Mouse (Mus musculus): ENCODE data around the gene Lama5. TPM values are rescaled to one million over a fixed set of nuclear protein-coding genes. Genes with fewer than 3 reads are reported as not detected.

Lama5 gene
- polyA plus RNA-seq, 1 experiment from 2014 or later = 2.6 TPM

DNA sequence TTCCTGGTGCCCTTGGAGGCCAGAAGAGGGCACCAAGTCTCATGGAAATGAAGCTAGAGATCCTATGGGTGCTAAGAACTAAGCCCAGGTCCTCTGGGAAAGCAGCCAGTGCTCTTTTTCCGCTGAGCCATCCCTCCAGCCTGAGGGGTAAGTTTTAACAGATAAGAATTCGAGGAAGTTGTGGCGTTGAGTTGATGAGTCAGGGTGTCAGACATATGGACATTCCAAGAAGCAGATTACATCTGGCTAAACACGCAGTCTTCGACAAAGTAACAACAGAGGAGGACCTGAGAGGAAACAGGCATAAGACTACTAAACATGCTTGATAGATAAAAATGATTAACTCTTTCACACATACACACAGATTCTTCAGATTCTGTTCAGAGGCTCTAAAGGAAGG lies 12.9 kb upstream of the Lama5 start:
- H3K4me2 ChIP-seq (ENCODE audit: low read length) = no peak overlapping the region
- no peaks in the 10 kb centered on the region for H3K27me3 ChIP-seq (ENCODE audit: control insufficient read depth, insufficient read depth, low read depth, low read length)
- ATAC-seq = no peak
- no peak overlapping the region for H3K27ac ChIP-seq (ENCODE audit: low read length)
- H3K4me1 ChIP-seq (ENCODE audit: control insufficient read depth, insufficient read depth, low read length) = no peaks in the 10 kb centered on the region
- H3K36me3 ChIP-seq (ENCODE audit: control insufficient read depth, insufficient read depth, low read length) = no peaks in the 10 kb centered on the region
- H3K4me3 ChIP-seq (ENCODE audit: low read depth, low read length) = no peak overlapping the region
- H3K9me3 ChIP-seq (replicated peaks; ENCODE audit: control insufficient read depth, low read length, poor library complexity, severe bottlenecking) = no peaks in the 10 kb centered on the region
- WGBS = 90% methylated on average over 5 of the region's 5 CpGs
- H3K9ac ChIP-seq (ENCODE audit: low read depth, low read length) = no peak overlapping the region

DNA sequence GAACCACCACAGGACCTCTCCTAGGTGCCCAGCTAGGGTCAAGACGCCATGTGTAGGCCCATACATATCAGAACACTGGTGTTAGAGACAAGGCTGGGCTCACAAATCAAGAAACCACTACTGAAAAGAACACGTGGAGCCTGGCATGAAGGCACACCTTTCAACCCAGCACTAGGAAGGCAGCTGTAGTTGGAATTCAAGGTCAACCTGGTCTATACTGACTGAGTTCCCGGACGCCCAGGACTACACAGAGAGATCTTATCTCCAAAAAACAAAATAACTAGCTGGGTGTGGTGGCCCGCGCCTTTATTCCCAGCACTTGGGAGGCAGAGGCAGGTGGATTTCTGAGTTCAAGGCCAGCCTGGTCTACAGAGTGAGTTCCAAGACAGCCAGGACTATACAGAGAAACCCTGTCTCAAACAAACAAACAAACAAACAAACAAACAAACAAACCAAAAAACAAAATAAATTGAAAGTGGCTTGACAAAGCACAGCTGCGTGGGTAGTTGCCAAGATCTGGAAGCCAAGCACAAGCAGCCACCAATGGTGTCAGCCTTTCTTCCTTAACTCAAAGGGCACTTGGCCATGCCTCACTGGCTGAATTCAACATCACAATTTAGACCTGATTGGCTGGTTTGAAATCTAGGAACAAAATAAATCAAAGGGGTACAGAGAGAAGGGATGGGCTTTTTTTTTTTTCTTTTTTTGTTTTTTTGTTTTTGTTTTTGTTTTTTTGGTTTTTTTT lies 12.1 kb upstream of the Lama5 start:
- ATAC-seq = no peak
- Histone ChIP-seq H3K36me3 (ENCODE audit: control insufficient read depth, insufficient read depth, low read length) (no peaks in the 10 kb centered on the region), H3K4me3 (ENCODE audit: low read depth, low read length) (no peak overlapping the region), H3K27ac (ENCODE audit: low read length) (no peak overlapping the region), H3K9me3 (replicated peaks; ENCODE audit: control insufficient read depth, low read length, poor library complexity, severe bottlenecking) (no peaks in the 10 kb centered on the region), H3K4me1 (ENCODE audit: control insufficient read depth, insufficient read depth, low read length) (no peaks in the 10 kb centered on the region), H3K27me3 (ENCODE audit: control insufficient read depth, insufficient read depth, low read depth, low read length) (no peaks in the 10 kb centered on the region), H3K4me2 (ENCODE audit: low read length) (no peak overlapping the region), H3K9ac (ENCODE audit: low read depth, low read length) (no peak overlapping the region)
- 93% methylated on average over 7 of the region's 7 CpGs for WGBS

DNA sequence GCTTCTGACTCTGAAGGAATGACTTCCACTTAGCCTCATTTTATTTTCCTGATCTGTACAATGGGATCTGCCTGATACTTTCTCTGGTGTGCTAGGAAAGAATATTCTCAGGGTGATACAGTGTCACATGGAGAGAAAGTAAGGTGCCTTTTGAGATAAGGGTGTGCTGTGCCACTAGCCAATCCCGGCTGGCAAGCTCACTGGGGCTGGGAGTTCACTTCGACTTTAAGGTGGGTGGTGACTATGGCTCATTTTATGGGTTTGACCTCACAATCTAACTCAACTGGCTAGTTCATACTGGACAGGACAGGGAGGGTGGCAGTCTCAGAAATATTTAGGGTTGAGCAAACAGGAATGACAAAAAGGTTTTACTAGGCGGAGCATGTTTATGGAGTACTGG lies 11.3 kb upstream of the Lama5 start:
- WGBS = 84% methylated on average over 3 of the region's 3 CpGs

DNA sequence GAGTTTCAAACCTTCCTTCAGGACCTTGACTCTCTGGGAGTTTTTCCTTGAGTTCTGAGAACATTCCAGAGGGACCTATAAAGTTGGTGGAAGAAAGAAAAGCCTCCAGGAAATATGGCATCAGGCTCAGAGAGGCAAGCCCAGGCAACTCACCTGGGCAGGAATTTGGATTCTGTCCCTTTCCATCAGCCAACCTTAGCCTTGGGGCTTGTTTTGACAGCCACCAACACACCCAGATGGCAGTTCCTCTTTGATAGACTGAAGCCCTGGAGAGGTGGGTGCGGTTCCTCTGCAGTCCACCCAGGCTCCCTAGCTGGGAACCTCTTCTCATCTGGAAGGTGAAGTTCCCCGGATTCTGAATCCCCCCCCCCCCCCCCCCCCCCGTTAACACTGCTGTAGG lies 10.8 kb upstream of the Lama5 start:
- Histone ChIP-seq H3K27me3 (ENCODE audit: control insufficient read depth, insufficient read depth, low read depth, low read length) (no peaks in the 10 kb centered on the region), H3K9ac (ENCODE audit: low read depth, low read length) (no peak overlapping the region), H3K27ac (ENCODE audit: low read length) (no peak overlapping the region), H3K4me1 (ENCODE audit: control insufficient read depth, insufficient read depth, low read length) (no peaks in the 10 kb centered on the region), H3K4me2 (ENCODE audit: low read length) (no peak overlapping the region), H3K4me3 (ENCODE audit: low read depth, low read length) (no peak overlapping the region), H3K36me3 (ENCODE audit: control insufficient read depth, insufficient read depth, low read length) (no peaks in the 10 kb centered on the region), H3K9me3 (replicated peaks; ENCODE audit: control insufficient read depth, low read length, poor library complexity, severe bottlenecking) (no peaks in the 10 kb centered on the region)
- no peak for ATAC-seq
- 93% methylated on average over 2 of the region's 3 CpGs for WGBS

More for the DNA sequence above, 11.3 kb upstream of the Lama5 start:
- Histone ChIP-seq H3K36me3 (ENCODE audit: control insufficient read depth, insufficient read depth, low read length) (no peaks in the 10 kb centered on the region), H3K9ac (ENCODE audit: low read depth, low read length) (no peak overlapping the region), H3K4me1 (ENCODE audit: control insufficient read depth, insufficient read depth, low read length) (no peaks in the 10 kb centered on the region), H3K27me3 (ENCODE audit: control insufficient read depth, insufficient read depth, low read depth, low read length) (no peaks in the 10 kb centered on the region), H3K4me3 (ENCODE audit: low read depth, low read length) (no peak overlapping the region), H3K27ac (ENCODE audit: low read length) (no peak overlapping the region), H3K9me3 (replicated peaks; ENCODE audit: control insufficient read depth, low read length, poor library complexity, severe bottlenecking) (no peaks in the 10 kb centered on the region), H3K4me2 (ENCODE audit: low read length) (no peak overlapping the region)
- ATAC-seq = no peak

DNA sequence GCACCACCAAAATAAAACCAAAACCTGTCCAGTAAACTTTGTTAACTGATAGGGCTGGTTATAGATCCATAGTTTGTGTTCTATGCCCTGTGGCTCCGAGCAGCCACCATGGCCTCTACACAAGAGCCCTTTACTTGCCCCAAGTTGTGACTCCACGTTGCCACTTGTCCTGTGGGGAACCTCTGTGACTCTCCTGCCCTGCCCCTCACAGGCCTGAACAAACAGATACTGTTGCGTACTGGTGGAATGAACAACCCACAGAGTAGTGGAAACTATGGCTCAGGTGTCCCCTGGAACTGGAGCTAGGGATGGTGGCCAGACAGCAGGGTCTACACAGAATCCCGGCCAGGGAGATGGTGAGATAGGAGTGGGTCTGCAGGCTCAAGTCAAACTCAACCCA lies 10.1 kb upstream of the Lama5 start:
- no peak overlapping the region for H3K27ac ChIP-seq (ENCODE audit: low read length)
- H3K36me3 ChIP-seq (ENCODE audit: control insufficient read depth, insufficient read depth, low read length) = no peaks in the 10 kb centered on the region
- H3K4me3 ChIP-seq (ENCODE audit: low read depth, low read length) = no peak overlapping the region
- ATAC-seq = no peak
- no peaks in the 10 kb centered on the region for H3K27me3 ChIP-seq (ENCODE audit: control insufficient read depth, insufficient read depth, low read depth, low read length)
- no peaks in the 10 kb centered on the region for H3K4me1 ChIP-seq (ENCODE audit: control insufficient read depth, insufficient read depth, low read length)
- H3K9me3 ChIP-seq (replicated peaks; ENCODE audit: control insufficient read depth, low read length, poor library complexity, severe bottlenecking) = no peaks in the 10 kb centered on the region
- WGBS = 87% methylated on average over 4 of the region's 4 CpGs
- no peak overlapping the region for H3K9ac ChIP-seq (ENCODE audit: low read depth, low read length)
- no peak overlapping the region for H3K4me2 ChIP-seq (ENCODE audit: low read length)

DNA sequence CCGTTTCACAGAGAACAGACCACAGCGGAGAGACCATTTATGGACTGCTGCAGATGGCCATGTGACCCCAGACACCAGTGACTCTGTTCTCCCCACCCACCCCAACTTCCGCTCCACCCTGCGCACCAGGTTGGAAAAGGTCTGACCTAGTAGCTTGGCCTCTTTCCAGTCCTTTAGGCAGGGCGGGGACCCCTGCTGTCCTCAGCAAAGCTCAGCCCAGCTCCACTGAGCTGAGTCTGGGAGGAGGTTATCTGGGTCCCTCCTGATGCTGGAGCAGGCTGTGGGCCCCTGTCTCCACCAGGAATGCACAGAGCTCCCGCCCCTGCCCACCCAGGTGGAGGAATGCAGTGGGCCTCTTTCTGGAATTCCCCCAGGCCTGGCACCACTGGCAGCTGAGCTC lies 9.3 kb upstream of the Lama5 start:
- Histone ChIP-seq H3K27ac (ENCODE audit: low read length) (no peak overlapping the region), H3K9me3 (replicated peaks; ENCODE audit: control insufficient read depth, low read length, poor library complexity, severe bottlenecking) (no peaks in the 10 kb centered on the region), H3K4me2 (ENCODE audit: low read length) (no peak overlapping the region), H3K4me1 (ENCODE audit: control insufficient read depth, insufficient read depth, low read length) (no peaks in the 10 kb centered on the region), H3K36me3 (ENCODE audit: control insufficient read depth, insufficient read depth, low read length) (no peaks in the 10 kb centered on the region), H3K4me3 (ENCODE audit: low read depth, low read length) (no peak overlapping the region), H3K9ac (ENCODE audit: low read depth, low read length) (no peak overlapping the region), H3K27me3 (ENCODE audit: control insufficient read depth, insufficient read depth, low read depth, low read length) (no peaks in the 10 kb centered on the region)
- no peak for ATAC-seq
- 62% methylated on average over 6 of the region's 6 CpGs for WGBS

DNA sequence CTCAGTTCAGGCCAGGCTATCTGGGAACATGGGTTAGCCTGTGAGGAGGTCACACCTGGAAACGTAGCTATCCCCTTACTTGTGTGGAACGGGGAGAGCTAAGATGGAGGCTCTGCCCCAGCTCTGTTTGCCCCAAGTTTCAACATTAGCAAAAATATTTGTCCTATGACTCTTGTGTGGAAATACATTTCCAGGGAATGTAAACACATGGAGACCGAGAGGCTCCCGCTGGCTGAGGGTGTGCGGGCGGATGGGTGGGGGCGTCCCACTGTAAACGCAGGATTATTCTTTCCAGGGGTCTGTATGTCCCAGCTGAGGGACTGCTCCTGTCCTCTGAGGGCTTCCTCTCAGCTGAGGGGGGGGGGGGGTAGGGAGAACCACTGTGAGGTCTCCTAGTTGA lies 8.7 kb upstream of the Lama5 start:
- Histone ChIP-seq H3K4me2 (ENCODE audit: low read length) (no peak overlapping the region), H3K4me1 (ENCODE audit: control insufficient read depth, insufficient read depth, low read length) (no peaks in the 10 kb centered on the region), H3K9me3 (replicated peaks; ENCODE audit: control insufficient read depth, low read length, poor library complexity, severe bottlenecking) (no peaks in the 10 kb centered on the region), H3K4me3 (ENCODE audit: low read depth, low read length) (no peak overlapping the region), H3K27me3 (ENCODE audit: control insufficient read depth, insufficient read depth, low read depth, low read length) (no peaks in the 10 kb centered on the region), H3K36me3 (ENCODE audit: control insufficient read depth, insufficient read depth, low read length) (no peaks in the 10 kb centered on the region), H3K27ac (ENCODE audit: low read length) (no peak overlapping the region), H3K9ac (ENCODE audit: low read depth, low read length) (no peak overlapping the region)
- no peak for ATAC-seq
- WGBS = 96% methylated on average over 8 of the region's 8 CpGs

DNA sequence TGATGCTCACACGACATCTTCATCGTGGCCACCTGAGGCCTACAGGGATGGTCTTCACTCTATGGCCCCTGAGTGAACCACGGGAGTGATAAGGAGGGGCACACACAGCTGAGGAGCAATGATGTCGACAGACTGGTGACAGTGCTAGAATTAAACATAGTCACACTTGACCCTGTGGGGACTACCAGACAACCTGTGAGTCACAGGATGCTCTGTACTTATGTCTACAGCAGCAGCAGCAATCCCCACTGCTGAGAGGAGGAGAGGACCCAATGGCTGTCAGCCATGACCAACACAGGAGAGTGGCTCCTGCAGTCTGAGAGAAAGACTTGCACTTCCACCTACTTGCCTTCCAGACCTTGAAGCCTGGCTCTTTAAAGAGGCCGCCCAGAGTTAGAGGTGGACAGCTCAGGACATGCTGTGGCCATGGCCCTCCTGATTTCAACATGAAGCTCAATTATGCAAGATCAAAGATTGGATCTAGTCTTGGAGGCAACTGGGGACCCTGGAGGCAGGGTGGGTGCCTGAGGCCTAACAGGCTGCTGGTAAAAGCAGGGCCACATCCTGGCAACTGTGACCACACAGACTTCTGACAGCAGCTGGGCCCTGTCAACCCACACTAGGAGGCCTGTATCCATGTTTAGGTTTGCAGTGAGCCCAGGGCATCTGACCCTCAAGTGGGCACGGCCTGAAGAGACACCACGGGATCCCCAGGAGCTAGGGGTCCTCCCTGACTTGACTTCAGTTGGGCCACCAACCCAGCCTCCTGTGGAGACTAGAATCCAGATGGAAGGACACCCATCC lies 7.6 kb upstream of the Lama5 start:
- no peaks in the 10 kb centered on the region for H3K27me3 ChIP-seq (ENCODE audit: control insufficient read depth, insufficient read depth, low read depth, low read length)
- no peak overlapping the region for H3K27ac ChIP-seq (ENCODE audit: low read length)
- H3K4me1 ChIP-seq (ENCODE audit: control insufficient read depth, insufficient read depth, low read length) = no peaks in the 10 kb centered on the region
- no peak overlapping the region for H3K4me3 ChIP-seq (ENCODE audit: low read depth, low read length)
- 86% methylated on average over 7 of the region's 7 CpGs for WGBS
- H3K9me3 ChIP-seq (replicated peaks; ENCODE audit: control insufficient read depth, low read length, poor library complexity, severe bottlenecking) = no peaks in the 10 kb centered on the region
- H3K36me3 ChIP-seq (ENCODE audit: control insufficient read depth, insufficient read depth, low read length) = no peaks in the 10 kb centered on the region
- no peak overlapping the region for H3K9ac ChIP-seq (ENCODE audit: low read depth, low read length)
- H3K4me2 ChIP-seq (ENCODE audit: low read length) = no peak overlapping the region
- ATAC-seq = no peak

DNA sequence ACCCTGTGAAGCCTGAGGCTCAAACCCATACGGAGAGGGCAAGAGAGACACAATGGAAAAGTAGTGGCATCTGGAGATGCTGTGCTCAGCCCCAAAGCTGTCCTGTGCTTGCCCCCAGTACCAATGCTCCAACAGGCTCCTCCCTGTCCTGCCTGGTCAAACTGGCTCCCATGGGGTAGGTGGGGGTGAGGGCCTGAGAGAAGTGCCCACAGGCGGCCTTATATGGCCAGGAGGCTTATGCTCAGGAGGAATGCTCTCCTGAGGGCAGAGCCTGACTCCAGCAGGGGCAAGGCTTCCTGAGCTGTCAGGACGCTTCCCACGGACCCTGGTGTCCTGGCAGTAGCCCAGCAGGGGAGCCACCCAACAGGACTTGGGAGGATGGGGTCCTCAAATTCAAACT lies 4.8 kb upstream of the Lama5 start:
- Histone ChIP-seq H3K27ac (ENCODE audit: low read length) (no peak overlapping the region), H3K27me3 (ENCODE audit: control insufficient read depth, insufficient read depth, low read depth, low read length) (peaks cover 17% of the 10 kb centered on the region), H3K4me3 (ENCODE audit: low read depth, low read length) (no peak overlapping the region), H3K4me2 (ENCODE audit: low read length) (no peak overlapping the region), H3K4me1 (ENCODE audit: control insufficient read depth, insufficient read depth, low read length) (peaks cover 15% of the 10 kb centered on the region), H3K36me3 (ENCODE audit: control insufficient read depth, insufficient read depth, low read length) (no peaks in the 10 kb centered on the region), H3K9me3 (replicated peaks; ENCODE audit: control insufficient read depth, low read length, poor library complexity, severe bottlenecking) (no peaks in the 10 kb centered on the region), H3K9ac (ENCODE audit: low read depth, low read length) (no peak overlapping the region)
- WGBS = 66% methylated on average over 4 of the region's 4 CpGs
- ATAC-seq = no peak
